Mouse (Mus musculus) kidney, postnatal 0 days (tissue): ENCODE measurements around the gene Fam20c. TPM values are rescaled to one million over a fixed set of nuclear protein-coding genes. Genes with fewer than 3 reads are reported as not detected.
A peak's percentile ranks its signal among the peaks of the same experiment; 100 is the strongest.

Experiments used
- ATAC-seq: fragments of 200-750 bp; cut with Nextera tagmentation; replicated peaks from 2 replicates; pipeline ENCODE4 v1.8.0; 2017; ENCODE audit warnings: low read depth, moderate number of reproducible peaks, moderate TSS enrichment, moderate library complexity; ENCODE audit not compliant: low FRiP score
- DNase-seq: peaks from one replicate; pipeline ENCODE4 v3.0.0-alpha.2; 2016; ENCODE audit warnings: low spot score
- H3K27ac ChIP-seq: fragments of 300-500 bp; sonication (generic); 2 replicates; pipeline ENCODE4 v1.5.1; 2014; ENCODE audit warnings: mild to moderate bottlenecking
- H3K27me3 ChIP-seq: fragments of 300-500 bp; sonication (generic); 2 replicates; pipeline ENCODE4 v1.6.1; 2014; ENCODE audit warnings: low read length, mixed read lengths; ENCODE audit not compliant: insufficient read depth
- H3K36me3 ChIP-seq: fragments of 300-500 bp; sonication (generic); 2 replicates; pipeline ENCODE4 v1.6.1; 2014; ENCODE audit warnings: low read length, mixed read lengths; ENCODE audit not compliant: insufficient read depth
- H3K4me1 ChIP-seq: fragments of 300-500 bp; sonication (generic); replicated peaks from 2 replicates; pipeline ENCODE4 v1.6.1; 2014; ENCODE audit warnings: antibody characterized with exemption, low read length, mixed read lengths; ENCODE audit not compliant: insufficient read depth
- H3K4me2 ChIP-seq: fragments of 300-500 bp; sonication (generic); 2 replicates; pipeline ENCODE4 v1.6.1; 2014; ENCODE audit warnings: mild to moderate bottlenecking, low read length, moderate library complexity, mixed read lengths
- H3K4me3 ChIP-seq: fragments of 300-500 bp; sonication (generic); replicated peaks from 2 replicates; pipeline ENCODE4 v1.5.1; 2014; ENCODE audit warnings: low read depth, low read length
- H3K9ac ChIP-seq: fragments of 300-500 bp; sonication (generic); 2 replicates; pipeline ENCODE4 v1.6.1; 2014; ENCODE audit warnings: low read depth, low read length
- H3K9me3 ChIP-seq: fragments of 300-500 bp; sonication (generic); replicated peaks from 2 replicates; pipeline ENCODE4 v1.6.1; 2016; ENCODE audit warnings: low read length, inconsistent platforms, mixed read lengths
- CTCF ChIP-seq: IDR thresholded peaks from 2 replicates; pipeline ENCODE4 v1.5.1; 2016; ENCODE audit warnings: antibody characterized with exemption, low read depth, mild to moderate bottlenecking, moderate library complexity
- WGBS: fragments of 180-500 bp; shearing (Covaris S2); extraction: QIAGEN DNeasy Blood & Tissue Kit; methylation state at CpG from one replicate; pipeline ENCODE4 v1.1.7; 2014; 5-methylcytosine and 5-hydroxymethylcytosine counted together
- polyA plus RNA-seq: library from polyadenylated mRNA; unstranded; fragments of >200 nt; fragmentation: Nextera tagmentation; extraction: Ambion mirVana; gene quantifications from 2 replicates; pipeline ENCODE4 v1.2.1, GENCODE M21; 2015

Gene Fam20c
- polyA plus RNA-seq, 1 experiment from 2014 or later: 27.3 TPM

- ATAC-seq (no peak), DNase-seq (no peak)
- Histone ChIP-seq H3K4me2 (no peak overlapping the region), H3K36me3 (no peaks in the 10 kb centered on the region), H3K9me3 (no peaks in the 10 kb centered on the region), H3K9ac (no peak overlapping the region), H3K4me1 (no peaks in the 10 kb centered on the region), H3K4me3 (no peak overlapping the region), H3K27me3 (no peaks in the 10 kb centered on the region), H3K27ac (no peak overlapping the region; the same call in 1 of the 2 replicates)
- TF ChIP-seq CTCF: no peak
- 32% methylated on average over 4 of the region's 4 CpGs for WGBS
These were observed 92.2 kb downstream of the Fam20c start for GRCm38 (mm10) chr5:138846506-138846905.

GRCm38 (mm10) chr5:138848102-138848501, 93.8 kb downstream of the Fam20c start:
- no peak overlapping the region for H3K9ac ChIP-seq
- no peak overlapping the region for H3K4me3 ChIP-seq
- no peaks in the 10 kb centered on the region for H3K36me3 ChIP-seq
- H3K4me2 ChIP-seq: no peak overlapping the region
- H3K4me1 ChIP-seq: no peaks in the 10 kb centered on the region
- no peaks in the 10 kb centered on the region for H3K9me3 ChIP-seq
- DNase-seq: peak; percentile 94
- H3K27me3 ChIP-seq: no peaks in the 10 kb centered on the region
- ATAC-seq: peak; percentile 72
- peak; percentile 99 for TF ChIP-seq CTCF
- H3K27ac ChIP-seq: no peak overlapping the region
- 6% methylated on average over 7 of the region's 7 CpGs for WGBS

GRCm38 (mm10) chr5:138849682-138850461, 95.6 kb downstream of the Fam20c start:
- Histone ChIP-seq H3K4me3 (no peak overlapping the region), H3K4me2 (no peak overlapping the region), H3K27me3 (no peaks in the 10 kb centered on the region), H3K36me3 (no peaks in the 10 kb centered on the region), H3K9me3 (no peaks in the 10 kb centered on the region), H3K27ac (no peak overlapping the region), H3K4me1 (no peaks in the 10 kb centered on the region), H3K9ac (no peak overlapping the region)
- DNase-seq: no peak
- TF ChIP-seq CTCF: no peak
- ATAC-seq: no peak
- WGBS: 60% methylated on average over 23 of the region's 23 CpGs

GRCm38 (mm10) chr5:138850462-138850844, 96.1 kb downstream of the Fam20c start:
- H3K27me3 ChIP-seq: no peaks in the 10 kb centered on the region
- H3K36me3 ChIP-seq: no peaks in the 10 kb centered on the region
- DNase-seq (no peak), ATAC-seq (no peak)
- no peak overlapping the region for H3K4me2 ChIP-seq
- H3K4me3 ChIP-seq: no peak overlapping the region
- H3K9me3 ChIP-seq: no peaks in the 10 kb centered on the region
- TF ChIP-seq CTCF: no peak
- H3K27ac ChIP-seq: no peak overlapping the region
- no peak overlapping the region for H3K9ac ChIP-seq
- WGBS: 79% methylated on average over 5 of the region's 5 CpGs
- H3K4me1 ChIP-seq: no peaks in the 10 kb centered on the region

GRCm38 (mm10) chr5:138851296-138851780, 97.0 kb downstream of the Fam20c start:
- Histone ChIP-seq H3K4me3 (no peak overlapping the region), H3K9me3 (no peaks in the 10 kb centered on the region), H3K4me2 (no peak overlapping the region), H3K27me3 (no peaks in the 10 kb centered on the region), H3K4me1 (no peaks in the 10 kb centered on the region), H3K9ac (no peak overlapping the region), H3K27ac (no peak overlapping the region), H3K36me3 (no peaks in the 10 kb centered on the region)
- no peak for TF ChIP-seq CTCF
- DNase-seq (no peak), ATAC-seq (no peak)
- WGBS: 87% methylated on average over 5 of the region's 5 CpGs

- DNase-seq: no peak
- 68% methylated on average over 4 of the region's 4 CpGs for WGBS
- Histone ChIP-seq H3K4me3 (no peak overlapping the region), H3K9ac (no peak overlapping the region), H3K27ac (no peak overlapping the region), H3K36me3 (no peaks in the 10 kb centered on the region), H3K9me3 (no peaks in the 10 kb centered on the region), H3K4me1 (no peaks in the 10 kb centered on the region), H3K27me3 (no peaks in the 10 kb centered on the region), H3K4me2 (no peak overlapping the region)
- no peak for TF ChIP-seq CTCF
- ATAC-seq: no peak
These were observed 97.8 kb downstream of the Fam20c start for GRCm38 (mm10) chr5:138852151-138852550.
